Mouse (Mus musculus) olfactory bulb, adult 2 months (tissue): ENCODE results near the gene Xrcc6. TPM values are rescaled to one million over a fixed set of nuclear protein-coding genes. Genes with fewer than 3 reads are reported as not detected.

Experiments
- H3K27ac ChIP-seq: fragments of 200-500 bp; 2 replicates; pipeline ENCODE4 v1.5.1; 2012; ENCODE audit warnings: low read depth, low read length; ENCODE audit not compliant: insufficient read depth
- H3K4me1 ChIP-seq: fragments of 200-500 bp; 2 replicates; pipeline ENCODE4 v1.6.1; 2012; ENCODE audit warnings: low read length; ENCODE audit not compliant: control insufficient read depth, insufficient read depth
- H3K4me3 ChIP-seq: fragments of 200-500 bp; 2 replicates; pipeline ENCODE4 v1.5.1; 2012; ENCODE audit warnings: mild to moderate bottlenecking, low read depth, low read length, moderate library complexity; ENCODE audit not compliant: insufficient read depth
- CTCF ChIP-seq: fragments of 200-500 bp; IDR thresholded peaks from 2 replicates; pipeline ENCODE4 v1.5.1; 2012; ENCODE audit warnings: low read depth, mild to moderate bottlenecking, low read length, moderate library complexity; ENCODE audit not compliant: insufficient read depth
- POLR2A ChIP-seq: fragments of 200-500 bp; IDR thresholded peaks from 2 replicates; pipeline ENCODE4 v1.6.1; 2012; ENCODE audit warnings: mild to moderate bottlenecking, low read depth, low read length, moderate library complexity; ENCODE audit not compliant: insufficient read depth
- WGBS: fragments of 180-500 bp; shearing (Covaris S2); methylation state at CpG from one replicate; pipeline ENCODE4 v1.1.7; 2018; 5-methylcytosine and 5-hydroxymethylcytosine counted together
- polyA plus RNA-seq: library from polyadenylated mRNA; stranded (reverse); fragments of >200 nt; gene quantifications from 2 replicates; pipeline ENCODE4 v1.2.4, GENCODE M21; 2012; ENCODE audit warnings: low replicate concordance; ENCODE audit not compliant: missing spikeins, insufficient read depth, insufficient read length

Gene Xrcc6
- polyA plus RNA-seq, 1 experiment = 1,163 TPM

DNA sequence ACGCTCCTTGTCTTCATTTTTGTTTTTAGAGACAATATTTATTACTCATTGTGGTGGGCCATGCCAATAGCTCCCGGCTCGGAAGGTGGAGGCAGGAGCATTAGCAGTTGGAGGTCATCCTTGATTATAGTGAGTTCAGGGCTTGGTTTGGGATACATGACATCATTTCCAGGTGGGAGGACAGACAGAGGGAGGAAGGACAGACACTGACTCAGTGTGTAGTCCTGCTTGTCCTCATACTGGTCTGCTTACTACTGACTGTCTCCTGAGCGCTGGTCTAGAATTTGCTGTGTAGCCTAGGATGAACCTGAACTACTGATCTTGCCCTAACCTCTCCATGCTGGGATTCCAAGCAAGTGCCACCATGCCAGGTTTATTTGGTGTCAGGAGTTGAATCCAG is 46.1 kb downstream of the Xrcc6 start, which contains the start of gene Desi1:
Desi1 (minus strand) TSS at position 101 of the 400 bp plus-strand sequence.
- WGBS = 92% methylated on average over 4 of the region's 4 CpGs
- Histone ChIP-seq H3K27ac (no peak within 1 kb of the TSS), H3K4me1 (no peaks in the 10 kb centered on the region), H3K4me3 (no peak within 1 kb of the TSS)
- TF ChIP-seq POLR2A (no peak), CTCF (no peak)

DNA sequence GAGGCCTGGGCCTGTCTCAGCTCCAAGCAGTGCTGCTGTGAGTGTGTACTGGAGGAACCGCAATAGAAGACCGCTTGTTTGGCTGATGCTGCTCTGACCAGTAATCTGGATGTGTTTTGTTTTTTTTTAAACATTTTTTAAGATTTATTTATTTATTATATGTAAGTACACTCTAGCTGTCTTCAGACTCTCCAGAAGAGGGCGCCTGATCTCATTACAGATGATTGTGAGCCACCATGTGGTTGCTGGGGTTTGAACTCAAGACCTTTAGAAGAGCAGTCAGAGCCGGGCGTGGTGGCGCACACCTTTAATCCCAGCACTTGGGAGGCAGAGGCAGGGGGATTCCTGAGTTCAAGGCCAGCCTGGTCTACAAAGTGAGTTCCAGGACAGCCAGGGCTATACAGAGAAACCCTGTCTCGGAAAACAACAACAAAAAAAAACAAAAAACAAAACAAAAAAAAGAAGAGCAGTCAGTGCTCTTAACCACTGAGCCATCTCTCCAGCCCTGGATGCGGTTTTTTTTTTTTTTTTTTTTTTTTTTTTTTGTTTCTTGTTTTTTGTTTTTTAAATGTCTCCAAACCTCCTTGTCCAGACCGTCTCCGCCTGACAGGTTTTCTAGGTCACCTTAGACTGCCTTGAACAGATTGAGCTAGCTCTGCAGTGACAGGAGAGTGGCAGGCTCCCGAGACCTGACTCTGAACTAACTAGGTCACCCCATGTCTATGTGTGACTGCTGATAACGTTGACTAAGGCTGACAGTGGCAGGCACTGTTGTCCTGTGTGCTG is 48.5 kb downstream of the Xrcc6 start:
- 78% methylated on average over 12 of the region's 12 CpGs for WGBS
- Histone ChIP-seq H3K4me1 (no peaks in the 10 kb centered on the region), H3K4me3 (no peak overlapping the region), H3K27ac (no peak overlapping the region)
- TF ChIP-seq CTCF (no peak), POLR2A (no peak)

DNA sequence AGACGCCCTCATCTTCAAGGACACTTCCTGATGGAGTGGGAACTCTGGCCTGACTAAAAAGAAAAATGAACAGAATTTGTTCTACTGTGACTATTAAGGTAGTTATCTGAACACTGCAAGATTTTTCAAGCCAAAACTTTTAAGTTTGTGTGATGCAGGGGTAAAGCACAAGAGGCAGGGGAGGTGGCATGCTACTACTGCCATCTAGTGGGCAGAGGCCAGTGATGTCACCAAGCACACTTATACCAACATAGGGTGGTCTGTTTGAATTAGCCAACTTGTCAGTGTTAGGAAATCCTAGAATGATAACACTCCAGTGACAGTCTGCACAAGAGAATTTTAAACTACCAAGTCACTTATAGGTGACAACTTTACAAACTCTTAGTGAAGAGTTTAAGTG is 53.0 kb downstream of the Xrcc6 start:
- no peak overlapping the region for H3K4me3 ChIP-seq
- 92% methylated on average over 1 of the region's 1 CpGs for WGBS
- H3K27ac ChIP-seq = no peak overlapping the region
- 0 out of 2 replicates have a peak, but pooled peaks cover 2% of the 10 kb centered on the region for H3K4me1 ChIP-seq
- TF ChIP-seq CTCF (no peak), POLR2A (no peak)

DNA sequence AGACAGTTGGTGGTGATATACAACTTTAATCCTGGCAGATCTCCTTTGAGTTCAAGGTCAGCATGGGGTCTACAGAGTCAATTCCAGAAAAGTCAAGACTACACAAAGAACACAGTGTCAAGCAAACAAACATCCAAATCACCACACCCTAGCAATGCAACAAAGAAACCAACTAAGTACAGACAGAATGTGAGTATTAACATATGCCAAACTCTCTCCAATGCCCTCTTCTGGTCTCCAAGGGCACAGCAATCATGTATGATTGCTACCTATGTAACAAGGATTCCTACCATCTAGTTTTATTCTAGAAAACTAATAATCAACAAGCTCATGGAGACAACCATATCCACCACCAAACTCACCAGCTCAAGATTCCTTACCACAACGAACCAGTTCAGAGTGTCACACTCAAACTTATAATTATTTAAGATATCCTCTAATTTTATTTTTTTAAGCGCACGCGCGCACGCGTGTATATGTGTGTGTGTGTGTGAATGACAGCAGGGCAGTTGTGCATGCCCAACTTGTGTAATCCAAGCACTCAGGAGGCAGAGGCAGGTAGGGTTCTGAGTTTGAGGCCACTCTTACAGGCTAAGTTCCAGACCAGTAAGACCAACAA is 56.6 kb downstream of the Xrcc6 start:
- Histone ChIP-seq H3K4me3 (no peak overlapping the region), H3K4me1 (peaks cover 8% of the 10 kb centered on the region), H3K27ac (no peak overlapping the region)
- no peak for TF ChIP-seq CTCF
- TF ChIP-seq POLR2A = no peak
- WGBS = 85% methylated on average over 7 of the region's 7 CpGs

DNA sequence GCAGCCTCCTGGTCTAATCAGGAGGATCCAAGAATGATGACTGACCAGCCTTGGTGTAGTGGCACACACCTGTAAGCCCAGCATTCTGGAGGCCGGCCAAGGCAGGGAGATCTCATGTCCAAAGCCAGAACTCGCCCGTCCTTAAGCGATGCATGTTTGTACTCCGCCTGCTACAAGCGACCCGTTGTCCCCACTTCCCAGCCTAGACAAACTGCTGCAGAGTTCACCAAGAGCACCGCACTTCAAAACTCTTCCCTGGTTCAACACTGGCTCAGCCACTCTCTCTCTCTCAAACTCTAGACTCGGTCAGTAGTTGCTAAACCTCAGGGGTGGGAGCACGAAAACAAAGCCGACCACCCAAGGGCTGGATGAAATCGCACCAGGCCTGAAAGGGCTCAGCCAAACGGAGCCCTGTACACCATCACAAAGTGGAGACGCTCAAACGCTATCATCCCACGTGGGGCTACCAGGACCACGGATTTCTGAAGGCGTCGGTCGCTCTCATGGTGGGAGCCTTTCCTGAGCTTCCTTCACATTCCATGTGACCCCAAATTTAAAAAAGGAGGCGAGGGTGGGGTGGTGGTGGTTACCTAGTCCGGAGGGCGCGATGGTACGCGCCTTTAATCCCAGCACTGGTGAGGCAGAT is 58.7 kb downstream of the Xrcc6 start:
- peak overlapping the region; percentile 93 for H3K4me3 ChIP-seq
- H3K4me1 ChIP-seq = peaks cover 8% of the 10 kb centered on the region
- H3K27ac ChIP-seq = no peak overlapping the region
- TF ChIP-seq POLR2A = no peak
- TF ChIP-seq CTCF = no peak
- WGBS = 2% methylated on average over 26 of the region's 26 CpGs

DNA sequence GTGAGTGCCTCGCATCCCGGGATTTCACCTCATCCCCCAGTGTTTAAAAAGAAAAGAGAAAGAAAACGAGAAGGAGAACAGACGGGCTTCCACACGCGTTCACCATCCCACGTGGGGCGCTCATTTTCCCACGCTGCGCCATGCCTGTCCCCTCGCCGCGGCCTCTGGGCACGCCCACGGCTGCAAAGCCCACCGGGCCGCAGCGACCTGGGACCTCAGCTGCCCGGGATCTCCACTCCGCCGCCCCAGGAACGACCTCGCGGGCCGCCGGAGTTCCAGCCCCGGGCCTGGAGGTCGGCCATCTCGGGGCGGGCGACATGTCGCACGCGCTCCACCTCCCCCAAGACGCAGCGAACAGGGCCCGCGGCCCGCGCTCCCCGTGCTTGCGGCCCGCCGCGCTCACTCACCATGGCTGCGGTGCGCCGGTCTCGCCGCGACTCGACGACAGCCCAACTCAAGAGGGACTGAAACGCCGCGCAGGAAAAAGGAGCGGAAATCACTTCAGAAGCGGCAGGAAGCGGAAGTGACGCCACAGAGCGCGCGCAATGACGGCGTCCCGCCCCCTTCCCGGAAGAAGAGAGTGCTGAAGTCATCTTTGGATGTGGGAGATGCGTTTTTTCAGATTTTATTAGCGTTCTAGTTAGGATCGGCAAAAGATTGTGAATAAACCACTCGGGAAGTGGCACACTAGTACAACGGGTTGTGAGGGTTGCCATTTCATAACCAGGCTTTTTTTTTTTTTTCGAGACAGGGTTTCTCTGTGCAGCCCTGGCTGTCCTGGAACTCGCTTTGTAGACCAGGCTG is 59.6 kb downstream of the Xrcc6 start, which contains the start of gene Snu13:
Snu13 (minus strand) TSS at position 519 of the 804 bp plus-strand sequence.
- peak within 1 kb of the TSS; percentile 66 for H3K27ac ChIP-seq
- H3K4me3 ChIP-seq = peak within 1 kb of the TSS; percentile 93
- TF ChIP-seq CTCF (no peak), POLR2A (peak; percentile 68; the same call in 1 of the 2 replicates)
- under 1% methylated on average over 74 of the region's 74 CpGs for WGBS
- H3K4me1 ChIP-seq = peaks cover 8% of the 10 kb centered on the region

DNA sequence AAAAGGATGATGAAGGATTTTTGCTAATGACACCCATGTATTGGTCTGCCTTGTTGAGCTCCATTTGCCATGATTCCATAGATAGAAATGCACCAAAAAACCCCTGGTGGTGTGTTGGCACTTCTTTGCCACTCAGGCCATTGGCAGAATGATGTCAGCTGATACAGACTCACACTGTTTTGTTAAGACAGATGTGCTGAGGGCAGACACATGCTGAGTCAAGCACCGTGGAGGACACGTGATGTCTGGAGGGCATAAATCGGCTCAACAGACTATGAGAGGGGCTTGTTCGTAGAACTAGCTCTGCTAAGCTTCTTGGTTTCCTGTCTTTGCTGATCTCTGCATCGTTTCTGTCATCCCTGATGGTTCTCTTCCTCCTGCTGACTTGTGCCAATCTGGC is 64.9 kb downstream of the Xrcc6 start:
- H3K27ac ChIP-seq = no peak overlapping the region
- no peaks in the 10 kb centered on the region for H3K4me1 ChIP-seq
- no peak overlapping the region for H3K4me3 ChIP-seq
- 73% methylated on average over 5 of the region's 5 CpGs for WGBS
- no peak for TF ChIP-seq POLR2A
- no peak for TF ChIP-seq CTCF

DNA sequence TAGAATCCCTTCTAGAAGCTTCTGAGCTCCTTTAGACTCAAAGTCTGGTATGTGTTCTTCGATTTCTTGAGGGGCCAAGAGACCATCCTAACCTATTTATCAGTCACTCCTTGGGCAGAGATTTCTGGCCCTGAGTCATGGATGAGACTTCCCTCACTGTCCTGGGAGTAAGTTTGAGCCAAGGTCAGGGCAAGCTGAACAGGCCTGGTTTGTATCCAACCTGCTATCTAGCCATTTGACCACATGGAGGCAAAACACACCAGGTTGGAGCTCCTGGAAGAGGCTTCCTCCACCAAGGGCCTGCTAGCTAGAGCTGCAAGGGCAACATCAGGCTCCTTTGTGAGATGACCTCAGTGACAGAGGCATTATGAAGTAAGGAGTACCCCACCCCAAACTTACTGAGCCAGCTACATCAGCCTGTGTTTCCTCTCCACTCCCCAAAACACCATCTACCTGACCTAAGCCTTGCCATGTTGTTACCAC is 71.1 kb downstream of the Xrcc6 start, which contains the start of gene 4930407I10Rik:
4930407I10Rik (plus strand) TSS at position 433 of the 483 bp plus-strand sequence.
- TF ChIP-seq CTCF (no peak), POLR2A (no peak)
- H3K27ac ChIP-seq = no peak within 1 kb of the TSS
- 86% methylated on average over 1 of the region's 1 CpGs for WGBS
- no peak within 1 kb of the TSS for H3K4me3 ChIP-seq
- H3K4me1 ChIP-seq = no peaks in the 10 kb centered on the region
